Mouse (Mus musculus) spleen, adult 18-20 months (tissue): Measurements from ENCODE around the gene Large2.

Experiments used
- DNase-seq, 2 experiments: peaks; one replicate each; pipeline ENCODE4 v3.0.0; 2022; ENCODE audit warnings: mixed read lengths in 2 of 2

Large2 gene

GRCm38 (mm10) chr2:92327601-92328000, 47.1 kb downstream of the Large2 start:
- no peak for DNase-seq

DNA sequence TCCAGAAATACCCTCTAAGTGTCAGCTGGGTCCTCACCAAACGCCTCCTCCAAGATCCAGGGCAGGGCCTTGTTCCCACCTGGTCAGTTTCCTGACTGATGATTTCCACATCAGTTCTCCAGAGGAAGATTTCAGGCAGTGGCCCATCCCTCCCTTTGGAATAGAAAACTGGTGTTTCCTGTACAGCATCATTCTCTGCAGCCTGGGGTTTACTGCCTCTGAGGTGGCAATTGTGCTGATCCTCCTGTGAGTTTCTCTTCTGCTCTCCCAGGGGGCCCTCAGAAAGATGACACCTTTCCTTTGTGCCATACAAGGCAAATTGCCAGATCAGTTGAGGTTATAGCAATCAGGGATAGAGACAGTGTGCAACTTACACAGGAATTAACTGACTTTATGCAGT, 48.4 kb downstream of the Large2 start:
- no peak for DNase-seq

GRCm38 (mm10) chr2:92325676-92326075, 49.0 kb downstream of the Large2 start:
- no peak for DNase-seq

GRCm38 (mm10) chr2:92322669-92323068, 52.0 kb downstream of the Large2 start:
- DNase-seq = peak in 1 of 2 experiments; percentile 58

DNA sequence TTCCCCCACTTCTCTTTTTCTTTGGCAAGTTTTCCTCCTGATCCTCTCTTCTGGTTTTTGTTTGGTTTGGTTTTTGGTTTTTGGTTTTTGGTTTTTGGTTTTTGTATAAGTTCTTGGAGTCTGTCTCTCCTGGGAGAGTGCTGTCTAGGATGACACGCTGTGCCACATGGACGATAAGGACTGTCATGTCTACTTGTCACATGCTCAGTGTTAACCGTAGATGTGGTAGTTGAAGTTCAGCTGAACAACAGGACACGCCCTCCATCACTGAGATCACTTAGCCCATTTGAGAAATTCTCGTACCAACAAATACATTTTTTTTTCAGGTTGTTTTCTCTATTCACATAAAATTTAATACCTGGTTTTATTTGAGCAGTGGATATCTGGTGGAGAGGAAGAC, 57.4 kb downstream of the Large2 start:
- no peak for DNase-seq

DNA sequence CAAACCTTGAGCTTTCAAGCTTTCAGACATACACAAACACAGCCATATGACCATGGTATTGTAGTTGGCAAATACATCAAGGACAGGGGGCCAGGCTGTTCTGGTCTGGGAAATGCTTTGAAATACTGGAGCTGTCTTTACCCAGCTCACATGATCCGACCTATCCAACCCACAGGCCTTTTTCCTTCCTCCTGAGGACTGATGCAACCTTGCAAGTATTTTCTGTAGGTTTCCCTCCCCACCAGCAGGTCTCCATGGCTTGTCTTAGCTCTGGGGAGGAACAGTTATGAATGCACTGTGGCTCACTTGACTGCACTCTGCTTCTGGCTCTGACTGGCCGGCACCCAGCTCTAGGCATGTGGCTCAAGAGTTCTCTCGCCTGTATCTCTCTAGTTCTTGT, 58.0 kb downstream of the Large2 start:
- DNase-seq = no peak
